Mouse (Mus musculus) stomach, postnatal 0 days (tissue): ENCODE measurements at regions not wholly inside any gene's neighbourhood (a gene's known extent, or its start where the extent isn't known, plus 50 kb on each side); places are given as distances from the start of the nearest gene placed in this dataset.

ENCODE experiments used
- ATAC-seq: fragments of 200-750 bp; cut with Nextera tagmentation; 2 replicates; pipeline ENCODE4 v1.8.0; 2017; ENCODE audit not compliant: low FRiP score, low TSS enrichment
- DNase-seq: peaks from one replicate; pipeline ENCODE4 v3.0.0-alpha.2; 2016; ENCODE audit warnings: low spot score
- H3K27ac ChIP-seq: fragments of 300-500 bp; sonication (generic); replicated peaks from 2 replicates; pipeline ENCODE4 v1.5.1; 2014; ENCODE audit warnings: mild to moderate bottlenecking, control low read depth
- H3K27me3 ChIP-seq: fragments of 300-500 bp; sonication (generic); 2 replicates; pipeline ENCODE4 v1.6.1; 2014; ENCODE audit warnings: low read length; ENCODE audit not compliant: control insufficient read depth, insufficient read depth
- H3K36me3 ChIP-seq: fragments of 300-500 bp; sonication (generic); 2 replicates; pipeline ENCODE4 v1.6.1; 2014; ENCODE audit warnings: low read length, mixed read lengths; ENCODE audit not compliant: control insufficient read depth, insufficient read depth
- H3K4me1 ChIP-seq: fragments of 300-500 bp; sonication (generic); replicated peaks from 2 replicates; pipeline ENCODE4 v1.6.1; 2014; ENCODE audit warnings: antibody characterized with exemption; ENCODE audit not compliant: control insufficient read depth, insufficient read depth
- H3K4me2 ChIP-seq: fragments of 300-500 bp; sonication (generic); replicated peaks from 2 replicates; pipeline ENCODE4 v1.6.1; 2014; ENCODE audit warnings: low read depth, mild to moderate bottlenecking, control low read depth, moderate library complexity
- H3K4me3 ChIP-seq: fragments of 300-500 bp; sonication (generic); 2 replicates; pipeline ENCODE4 v1.5.1; 2014; ENCODE audit warnings: low read depth, low read length, control low read depth
- H3K9ac ChIP-seq: fragments of 300-500 bp; sonication (generic); 2 replicates; pipeline ENCODE4 v1.6.1; 2014; ENCODE audit warnings: mild to moderate bottlenecking, low read length, control low read depth, mixed read lengths
- H3K9me3 ChIP-seq: fragments of 300-500 bp; sonication (generic); 2 replicates; pipeline ENCODE4 v1.6.1; 2016; ENCODE audit warnings: low read length; ENCODE audit not compliant: control insufficient read depth
- CTCF ChIP-seq: IDR thresholded peaks from 2 replicates; pipeline ENCODE4 v1.5.1; 2016; ENCODE audit warnings: antibody characterized with exemption, low read depth, mild to moderate bottlenecking, moderate library complexity
- EP300 ChIP-seq: optimal IDR thresholded peaks from 2 replicates; pipeline ENCODE3; 2016; ENCODE audit warnings: antibody characterized with exemption
- WGBS: fragments of 180-500 bp; shearing (Covaris S2); extraction: QIAGEN DNeasy Blood & Tissue Kit; methylation state at CpG from one replicate; pipeline ENCODE4 v1.1.7; 2014; 5-methylcytosine and 5-hydroxymethylcytosine counted together

DNA sequence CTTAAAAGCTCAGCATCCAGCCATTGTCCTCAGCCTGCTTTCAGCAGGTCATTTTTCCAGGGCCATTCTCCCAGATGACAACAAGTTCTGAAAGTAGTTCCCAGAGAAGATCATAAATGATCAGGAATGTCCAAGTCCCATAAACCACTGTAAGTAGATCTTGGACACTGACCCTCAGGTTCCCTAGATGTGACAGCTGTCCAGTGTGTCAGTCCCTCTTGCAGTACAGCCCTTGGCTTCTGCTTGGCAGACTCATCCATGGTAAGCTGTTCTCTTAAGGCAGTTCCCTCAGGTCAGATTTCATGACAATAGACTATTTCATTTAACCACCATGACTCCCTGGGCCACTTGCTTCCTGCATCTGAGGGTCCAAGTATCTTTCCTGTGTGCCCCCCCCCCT, 198.6 kb downstream of the Zfp462 start:
- Histone ChIP-seq H3K9me3 (no peaks in the 10 kb centered on the region), H3K27ac (no peak overlapping the region), H3K4me2 (no peak overlapping the region), H3K27me3 (no peaks in the 10 kb centered on the region), H3K4me3 (no peak overlapping the region), H3K4me1 (no peaks in the 10 kb centered on the region), H3K9ac (no peak overlapping the region), H3K36me3 (no peaks in the 10 kb centered on the region)
- ATAC-seq (no peak), DNase-seq (no peak)
- TF ChIP-seq EP300 (no peak), CTCF (no peak)

DNA sequence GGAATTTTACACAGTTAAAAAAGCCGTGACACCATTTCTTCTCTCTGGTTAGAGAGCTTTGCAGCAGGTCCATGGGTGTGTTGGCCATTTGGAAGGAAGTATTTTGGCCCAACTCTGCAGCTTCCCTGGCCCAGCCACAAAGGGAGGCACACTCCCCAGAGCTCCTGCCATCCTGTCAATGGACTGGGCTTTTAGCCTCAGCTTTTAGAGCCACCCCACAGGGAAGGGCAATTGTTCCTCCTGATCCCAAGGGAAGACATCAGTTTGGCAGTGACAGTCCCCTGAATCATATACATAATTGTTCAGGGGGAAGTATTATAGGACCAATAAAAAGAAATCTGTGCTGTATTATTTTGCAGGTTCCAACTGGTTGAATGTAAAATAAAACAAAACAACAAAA, 200.1 kb downstream of the Zfp462 start:
- no peak overlapping the region for H3K4me2 ChIP-seq
- ATAC-seq (no peak), DNase-seq (no peak)
- H3K27me3 ChIP-seq = no peaks in the 10 kb centered on the region
- TF ChIP-seq EP300 (no peak), CTCF (no peak)
- H3K9me3 ChIP-seq = no peaks in the 10 kb centered on the region
- H3K4me3 ChIP-seq = no peak overlapping the region
- no peaks in the 10 kb centered on the region for H3K4me1 ChIP-seq
- H3K36me3 ChIP-seq = no peaks in the 10 kb centered on the region
- H3K27ac ChIP-seq = no peak overlapping the region
- 93% methylated on average over 1 of the region's 1 CpGs for WGBS
- H3K9ac ChIP-seq = no peak overlapping the region

DNA sequence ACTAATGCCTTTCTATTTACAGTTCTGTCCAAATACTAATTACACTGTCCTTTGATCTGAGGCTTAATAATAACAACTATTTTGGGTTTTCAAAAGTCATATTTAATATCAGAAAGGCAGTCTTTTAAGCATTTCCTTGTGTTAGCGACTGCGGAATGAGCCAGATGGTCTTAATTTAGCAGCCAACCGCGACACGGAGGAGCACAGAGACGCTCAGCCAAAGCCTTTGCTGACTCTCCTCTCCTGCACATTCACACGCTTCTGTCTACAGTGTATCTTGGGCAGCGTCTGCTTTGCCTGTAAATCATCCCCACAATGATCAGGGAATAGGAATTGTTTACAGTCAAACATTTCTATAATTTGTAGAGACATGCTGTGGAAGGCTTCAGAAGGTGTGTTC, 201.1 kb downstream of the Zfp462 start:
- Histone ChIP-seq H3K4me3 (no peak overlapping the region), H3K4me1 (no peaks in the 10 kb centered on the region), H3K9me3 (no peaks in the 10 kb centered on the region), H3K4me2 (no peak overlapping the region), H3K27ac (no peak overlapping the region), H3K36me3 (no peaks in the 10 kb centered on the region), H3K27me3 (no peaks in the 10 kb centered on the region), H3K9ac (no peak overlapping the region)
- WGBS = 39% methylated on average over 8 of the region's 8 CpGs
- no peak for ATAC-seq
- TF ChIP-seq EP300 = no peak
- no peak for TF ChIP-seq CTCF
- no peak for DNase-seq

GRCm38 (mm10) chr4:55148380-55148779, 201.5 kb upstream of the Rad23b start:
- ATAC-seq = no peak
- DNase-seq = no peak
- Histone ChIP-seq H3K27me3 (no peaks in the 10 kb centered on the region), H3K36me3 (no peaks in the 10 kb centered on the region), H3K4me2 (no peak overlapping the region), H3K9ac (no peak overlapping the region), H3K4me3 (no peak overlapping the region), H3K9me3 (no peaks in the 10 kb centered on the region), H3K4me1 (no peaks in the 10 kb centered on the region), H3K27ac (no peak overlapping the region)
- 84% methylated on average over 1 of the region's 1 CpGs for WGBS
- no peak for TF ChIP-seq CTCF
- no peak for TF ChIP-seq EP300

DNA sequence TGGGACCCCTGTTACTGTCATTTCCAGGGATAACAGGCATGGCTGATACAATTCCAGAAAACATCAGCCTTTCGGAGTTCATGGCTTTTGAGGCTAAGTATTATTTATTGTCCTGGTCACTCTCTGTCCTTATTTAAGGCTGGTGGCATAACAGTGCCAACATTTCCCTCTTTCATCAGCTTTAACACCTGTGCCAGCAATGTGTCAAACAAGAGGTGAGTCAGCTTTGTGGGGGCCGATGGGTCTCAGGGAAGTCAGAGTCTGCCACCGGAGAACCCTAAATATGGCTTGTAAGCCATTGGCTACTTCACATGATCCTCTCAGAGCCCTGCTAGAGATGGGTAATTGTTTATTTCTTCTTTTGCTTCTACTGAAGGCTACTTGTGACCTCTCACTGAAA, 195.3 kb upstream of the Rad23b start:
- Histone ChIP-seq H3K27ac (no peak overlapping the region), H3K36me3 (no peaks in the 10 kb centered on the region), H3K27me3 (no peaks in the 10 kb centered on the region), H3K4me2 (no peak overlapping the region), H3K9ac (no peak overlapping the region), H3K9me3 (no peaks in the 10 kb centered on the region), H3K4me3 (no peak overlapping the region), H3K4me1 (no peaks in the 10 kb centered on the region)
- 70% methylated on average over 3 of the region's 3 CpGs for WGBS
- DNase-seq (no peak), ATAC-seq (no peak)
- TF ChIP-seq CTCF (no peak), EP300 (no peak)

- Histone ChIP-seq H3K4me3 (no peak overlapping the region), H3K9me3 (no peaks in the 10 kb centered on the region), H3K27ac (no peak overlapping the region), H3K9ac (no peak overlapping the region), H3K4me1 (no peaks in the 10 kb centered on the region), H3K27me3 (no peaks in the 10 kb centered on the region), H3K4me2 (no peak overlapping the region), H3K36me3 (no peaks in the 10 kb centered on the region)
- TF ChIP-seq CTCF = no peak
- TF ChIP-seq EP300 = no peak
- DNase-seq = no peak
- ATAC-seq = no peak
- 72% methylated on average over 6 of the region's 6 CpGs for WGBS
Observed at GRCm38 (mm10) chr4:55158166-55158739, 191.6 kb upstream of the Rad23b start.
